Mouse (Mus musculus) midbrain, embryonic 11.5 days (tissue): Measurements from ENCODE around the gene 2410004B18Rik. TPM values are rescaled to one million over a fixed set of nuclear protein-coding genes. Genes with fewer than 3 reads are reported as not detected.
A peak's percentile ranks its signal among the peaks of the same experiment; 100 is the strongest.
"Not testable (repeated sequence)": the region's sequence is repeated elsewhere in the genome, so short reads cannot be mapped to it uniquely, and the experiment has no call there.

Experiments
- ATAC-seq: fragments of 200-750 bp; cut with Nextera tagmentation; 2 replicates; pipeline ENCODE4 v1.8.0; 2017; ENCODE audit warnings: moderate TSS enrichment, moderate library complexity; ENCODE audit not compliant: low FRiP score
- DNase-seq: peaks from one replicate; pipeline ENCODE4 v3.0.0; 2015; ENCODE audit warnings: low spot score; ENCODE audit errors: missing footprints
- H3K27ac ChIP-seq: fragments of 300-500 bp; sonication (generic); 2 replicates; pipeline ENCODE4 v1.5.1; 2014; ENCODE audit warnings: low read depth, low read length
- H3K27me3 ChIP-seq: fragments of 300-500 bp; sonication (generic); 2 replicates; pipeline ENCODE4 v1.6.1; 2014; ENCODE audit warnings: mild to moderate bottlenecking, low read length, moderate library complexity, mixed read lengths; ENCODE audit not compliant: control insufficient read depth, insufficient read depth
- H3K36me3 ChIP-seq: fragments of 300-500 bp; sonication (generic); 2 replicates; pipeline ENCODE4 v1.6.1; 2014; ENCODE audit warnings: mild to moderate bottlenecking, low read length, moderate library complexity, mixed read lengths; ENCODE audit not compliant: control insufficient read depth, insufficient read depth
- H3K4me1 ChIP-seq: fragments of 300-500 bp; sonication (generic); 2 replicates; pipeline ENCODE4 v1.6.1; 2014; ENCODE audit warnings: low read length; ENCODE audit not compliant: control insufficient read depth, insufficient read depth
- H3K4me2 ChIP-seq: fragments of 300-500 bp; sonication (generic); 2 replicates; pipeline ENCODE4 v1.6.1; 2014; ENCODE audit warnings: mild to moderate bottlenecking, moderate library complexity
- H3K4me3 ChIP-seq: fragments of 300-500 bp; sonication (generic); 2 replicates; pipeline ENCODE4 v1.5.1; 2014; ENCODE audit warnings: low read depth, low read length
- H3K9ac ChIP-seq: fragments of 300-500 bp; sonication (generic); 2 replicates; pipeline ENCODE4 v1.6.1; 2014; ENCODE audit warnings: low read length
- H3K9me3 ChIP-seq: fragments of 300-500 bp; sonication (generic); 2 replicates; pipeline ENCODE4 v1.6.1; 2016; ENCODE audit warnings: low read length; ENCODE audit not compliant: control insufficient read depth
- WGBS: fragments of 180-500 bp; shearing (Covaris S2); extraction: QIAGEN DNeasy Blood & Tissue Kit; methylation state at CpG from one replicate; pipeline ENCODE4 v1.1.7; 2014; 5-methylcytosine and 5-hydroxymethylcytosine counted together
- polyA plus RNA-seq: library from polyadenylated mRNA; unstranded; fragments of >200 nt; fragmentation: Nextera tagmentation; extraction: Ambion mirVana; gene quantifications from 2 replicates; pipeline ENCODE4 v1.2.1, GENCODE M21; 2014

The 2410004B18Rik gene
- polyA plus RNA-seq, 1 experiment from 2014 or later, result 63.3 TPM

DNA sequence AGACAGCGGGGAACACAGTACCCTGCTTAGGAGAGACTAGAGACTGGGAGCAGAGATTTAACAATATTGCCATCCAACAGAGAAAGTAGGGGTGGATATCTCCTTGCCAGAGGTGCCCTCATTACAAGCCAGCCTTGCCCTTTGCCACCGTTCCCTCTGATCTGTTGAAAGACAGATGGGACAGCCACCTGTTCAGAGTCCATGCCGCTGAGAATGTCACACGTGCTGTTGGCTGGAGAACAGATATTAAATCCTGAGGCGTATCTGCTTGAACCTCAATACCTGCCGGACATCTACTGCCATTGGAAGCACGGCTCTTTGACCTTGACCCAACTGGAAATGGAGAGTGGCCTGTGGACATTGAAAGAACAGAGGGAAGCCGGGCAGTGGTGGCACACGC lies 31.2 kb upstream of the 2410004B18Rik start:
- ATAC-seq, result no peak

DNA sequence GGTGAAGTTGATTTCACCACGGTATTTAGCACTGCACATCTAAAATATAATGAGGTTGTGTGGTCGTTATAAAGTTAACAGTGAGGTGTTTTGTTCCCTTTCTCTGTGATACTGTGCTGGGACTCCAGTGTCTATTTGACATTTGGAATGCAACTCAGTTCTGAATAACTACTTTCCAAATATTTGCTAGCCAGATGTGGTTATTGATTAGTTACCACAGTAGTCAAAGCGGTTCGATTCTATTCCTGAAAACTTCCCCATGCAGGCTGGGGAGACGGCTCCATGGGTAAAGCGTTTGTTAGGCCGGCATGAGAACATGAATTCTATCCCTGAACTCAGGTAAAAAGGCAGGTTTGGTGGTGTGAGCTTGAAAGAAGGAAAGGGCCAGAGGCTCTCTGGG lies 25.3 kb upstream of the 2410004B18Rik start:
- ATAC-seq, result no peak

More for the DNA sequence above, 31.2 kb upstream of the 2410004B18Rik start:
- Histone ChIP-seq H3K4me2 (no peak overlapping the region), H3K4me3 (no peak overlapping the region), H3K27me3 (no peaks in the 10 kb centered on the region), H3K36me3 (no peaks in the 10 kb centered on the region), H3K4me1 (no peaks in the 10 kb centered on the region), H3K9me3 (no peaks in the 10 kb centered on the region), H3K9ac (no peak overlapping the region), H3K27ac (no peak overlapping the region)
- DNase-seq, result no peak
- WGBS, result 93% methylated on average over 9 of the region's 9 CpGs

DNA sequence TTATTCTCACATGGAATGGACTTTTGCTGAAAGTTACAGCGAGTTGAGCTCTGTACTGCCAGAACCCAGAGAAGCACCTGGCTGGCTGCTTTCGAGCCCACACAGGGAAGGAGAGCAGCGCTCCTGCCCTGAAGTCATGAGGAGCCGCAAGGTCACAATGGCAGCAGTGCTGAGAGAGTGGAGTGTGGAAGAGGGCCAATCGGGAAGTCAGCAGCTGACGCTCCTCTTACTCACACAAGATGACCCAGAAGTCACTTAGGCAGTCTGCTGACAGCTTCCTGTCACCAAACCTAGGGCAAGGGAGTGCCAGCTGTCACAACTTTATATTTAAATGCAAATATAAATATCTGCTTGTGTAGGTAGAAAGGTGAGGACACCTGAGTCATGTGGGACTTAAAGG lies 24.6 kb upstream of the 2410004B18Rik start:
- no peaks in the 10 kb centered on the region for H3K4me1 ChIP-seq
- H3K4me3 ChIP-seq, result no peak overlapping the region
- no peaks in the 10 kb centered on the region for H3K36me3 ChIP-seq
- H3K9ac ChIP-seq, result no peak overlapping the region
- no peak overlapping the region for H3K27ac ChIP-seq
- WGBS, result 90% methylated on average over 6 of the region's 6 CpGs
- no peaks in the 10 kb centered on the region for H3K27me3 ChIP-seq
- no peaks in the 10 kb centered on the region for H3K9me3 ChIP-seq
- DNase-seq (peak; percentile 51), ATAC-seq (no peak)
- H3K4me2 ChIP-seq, result no peak overlapping the region

More for the DNA sequence above, 25.3 kb upstream of the 2410004B18Rik start:
- Histone ChIP-seq H3K27me3 (no peaks in the 10 kb centered on the region), H3K36me3 (no peaks in the 10 kb centered on the region), H3K4me2 (no peak overlapping the region), H3K27ac (no peak overlapping the region), H3K9ac (no peak overlapping the region), H3K4me3 (no peak overlapping the region), H3K4me1 (no peaks in the 10 kb centered on the region), H3K9me3 (no peaks in the 10 kb centered on the region)
- 92% methylated on average over 7 of the region's 7 CpGs for WGBS
- DNase-seq, result peak; percentile 68

DNA sequence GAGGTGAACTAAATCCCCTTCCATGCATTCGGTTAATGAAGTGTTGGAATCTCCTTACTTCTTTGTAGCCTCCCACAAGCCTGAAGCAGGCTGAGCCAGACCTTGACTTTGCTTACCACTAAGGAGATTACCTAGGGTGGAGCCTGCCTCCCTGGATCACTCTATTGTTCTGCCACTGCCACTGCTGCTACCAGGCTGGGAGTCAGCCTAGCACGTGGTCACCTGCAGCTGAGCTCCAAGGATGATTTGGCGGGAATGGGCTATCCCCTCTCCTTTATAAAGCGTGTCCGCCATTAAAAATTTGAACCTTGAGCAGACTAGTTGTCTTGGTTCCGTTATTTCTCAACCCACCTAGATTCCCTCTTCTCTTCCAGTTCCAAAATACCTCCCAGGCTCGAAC lies 23.9 kb upstream of the 2410004B18Rik start:
- H3K4me1 ChIP-seq, H3K4me3 ChIP-seq, H3K27me3 ChIP-seq, H3K9me3 ChIP-seq, H3K36me3 ChIP-seq, H3K9ac ChIP-seq, H3K27ac ChIP-seq, H3K4me2 ChIP-seq, ATAC-seq: not testable (repeated sequence)
- 69% methylated on average over 7 of the region's 7 CpGs for WGBS
- peak; percentile 79 for DNase-seq

DNA sequence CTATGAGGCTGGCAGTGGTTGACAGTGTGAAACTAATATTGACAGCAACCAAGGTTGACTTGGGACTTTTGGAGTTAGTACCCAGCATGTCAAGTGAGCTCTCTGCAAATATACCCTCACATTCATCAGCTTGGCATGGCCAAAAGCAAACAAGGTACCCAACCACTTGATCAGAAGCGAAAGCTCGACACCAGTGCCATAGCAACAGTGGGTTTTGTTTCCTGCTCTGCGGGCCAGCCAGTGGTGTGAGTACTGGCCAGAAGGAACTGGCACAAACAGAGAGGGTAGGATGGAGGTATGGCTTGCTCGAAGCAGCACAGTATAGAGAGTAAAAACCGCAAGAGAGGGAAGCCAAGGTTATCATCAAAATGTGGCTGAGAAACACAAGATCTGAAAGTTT lies 21.4 kb upstream of the 2410004B18Rik start:
- H3K36me3 ChIP-seq, result no peaks in the 10 kb centered on the region
- H3K27ac ChIP-seq, result no peak overlapping the region
- peak; percentile 6 for DNase-seq
- H3K27me3 ChIP-seq, result no peaks in the 10 kb centered on the region
- ATAC-seq, result no peak
- 89% methylated on average over 5 of the region's 5 CpGs for WGBS
- no peaks in the 10 kb centered on the region for H3K9me3 ChIP-seq
- H3K4me2 ChIP-seq, result no peak overlapping the region
- no peak overlapping the region for H3K9ac ChIP-seq
- no peak overlapping the region for H3K4me3 ChIP-seq
- H3K4me1 ChIP-seq, result no peaks in the 10 kb centered on the region

DNA sequence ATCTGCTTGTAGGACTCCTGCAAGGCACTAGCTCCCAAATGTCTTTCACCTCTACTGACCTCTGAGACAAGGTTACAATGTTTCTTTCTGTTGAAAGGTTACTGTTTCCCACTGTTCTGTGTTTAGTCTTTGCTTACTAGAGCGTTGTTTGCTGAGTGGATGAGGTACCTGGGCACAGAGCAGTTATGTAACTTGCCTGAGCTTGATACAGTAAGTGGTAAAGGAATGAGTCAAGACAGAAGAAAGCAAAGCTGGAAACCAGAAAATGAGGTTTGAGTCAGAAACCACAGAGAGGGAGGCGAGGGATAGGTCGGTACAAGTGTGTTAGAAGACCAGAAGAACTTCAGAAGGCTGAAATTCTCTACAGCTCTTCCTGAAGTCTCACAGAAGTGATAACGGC lies 21.0 kb upstream of the 2410004B18Rik start:
- Histone ChIP-seq H3K27me3 (no peaks in the 10 kb centered on the region), H3K9ac (no peak overlapping the region), H3K27ac (no peak overlapping the region), H3K4me2 (no peak overlapping the region), H3K4me3 (no peak overlapping the region), H3K4me1 (no peaks in the 10 kb centered on the region), H3K36me3 (no peaks in the 10 kb centered on the region), H3K9me3 (no peaks in the 10 kb centered on the region)
- DNase-seq (peak; percentile 35), ATAC-seq (no peak)
- 93% methylated on average over 4 of the region's 4 CpGs for WGBS

DNA sequence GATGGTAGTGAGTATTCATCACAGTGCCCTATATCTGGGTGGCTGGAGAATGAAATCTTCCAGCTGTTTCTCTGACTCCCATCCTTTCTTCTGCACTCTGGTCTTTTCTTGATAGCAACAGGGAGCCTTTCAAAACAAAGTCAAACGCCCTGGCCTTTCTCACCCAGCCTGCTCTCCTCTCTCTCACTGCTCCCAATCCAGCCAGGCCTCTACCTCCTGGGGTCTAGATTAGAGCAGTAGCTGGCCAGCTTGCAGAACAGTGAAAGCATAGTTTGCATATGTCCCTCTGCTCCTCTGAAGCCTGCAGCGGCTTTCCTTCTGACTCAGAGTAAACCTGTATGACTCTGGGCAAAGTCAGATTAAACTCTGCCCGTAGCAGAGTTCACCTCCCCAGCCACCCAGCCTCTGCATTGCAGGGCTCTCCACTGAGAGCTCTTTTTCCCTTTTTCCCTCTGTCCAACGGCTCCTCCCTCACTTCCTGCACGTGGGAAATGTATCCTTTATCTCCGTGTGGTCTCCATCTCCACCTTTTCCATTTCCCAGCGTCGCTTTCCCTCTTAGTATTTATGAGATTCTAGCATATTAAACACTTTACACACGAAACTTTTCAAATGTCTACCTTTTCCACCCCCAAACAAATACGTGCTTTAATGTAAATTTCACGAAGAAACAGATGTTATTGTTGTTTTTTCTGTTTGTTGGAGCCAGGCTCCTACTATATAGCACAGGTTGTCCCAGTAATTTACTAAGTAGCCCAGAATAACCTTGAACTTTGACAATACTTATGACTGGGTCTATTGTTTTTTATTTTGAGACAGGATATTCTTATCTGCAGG lies 15.6 kb upstream of the 2410004B18Rik start, which contains the start of gene Bcl10:
Gene Bcl10 (plus strand): TSS at position 786 of the 836 bp plus-strand sequence.
- DNase-seq (peak; percentile 77), ATAC-seq (no peak)
- Histone ChIP-seq H3K9me3 (no peaks in the 10 kb centered on the region), H3K9ac (peak within 1 kb of the TSS; percentile 46), H3K27ac (no peak within 1 kb of the TSS), H3K27me3 (no peaks in the 10 kb centered on the region), H3K4me3 (peak within 1 kb of the TSS; percentile 84), H3K4me2 (peak within 1 kb of the TSS; percentile 52), H3K4me1 (peaks cover 7% of the 10 kb centered on the region), H3K36me3 (no peaks in the 10 kb centered on the region)
- 30% methylated on average over 11 of the region's 11 CpGs for WGBS

DNA sequence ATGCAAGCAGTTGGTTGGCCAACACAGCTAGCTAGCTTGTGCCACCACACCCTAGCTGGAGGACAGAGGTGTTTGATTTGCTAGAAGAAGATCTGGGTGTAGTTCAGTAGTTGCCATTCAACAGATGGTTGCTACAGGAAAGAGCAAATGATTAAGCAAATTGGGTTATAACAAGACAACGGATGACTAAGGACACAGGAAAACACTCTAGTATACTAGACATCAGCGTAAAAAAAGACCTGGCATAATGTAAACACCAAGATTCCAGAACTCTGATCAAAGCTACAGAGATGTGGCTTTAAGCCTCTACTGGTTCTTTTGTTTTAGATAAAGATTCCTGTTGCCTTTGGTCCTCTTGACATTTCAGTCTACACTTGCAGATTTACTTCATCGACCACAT lies 14.8 kb upstream of the 2410004B18Rik start:
- Histone ChIP-seq H3K4me3 (no peak overlapping the region), H3K9ac (no peak overlapping the region), H3K4me1 (peaks cover 7% of the 10 kb centered on the region), H3K27ac (no peak overlapping the region), H3K9me3 (no peaks in the 10 kb centered on the region), H3K4me2 (no peak overlapping the region), H3K27me3 (no peaks in the 10 kb centered on the region), H3K36me3 (no peaks in the 10 kb centered on the region)
- ATAC-seq, result no peak
- 78% methylated on average over 3 of the region's 3 CpGs for WGBS
- DNase-seq, result peak; percentile 78

DNA sequence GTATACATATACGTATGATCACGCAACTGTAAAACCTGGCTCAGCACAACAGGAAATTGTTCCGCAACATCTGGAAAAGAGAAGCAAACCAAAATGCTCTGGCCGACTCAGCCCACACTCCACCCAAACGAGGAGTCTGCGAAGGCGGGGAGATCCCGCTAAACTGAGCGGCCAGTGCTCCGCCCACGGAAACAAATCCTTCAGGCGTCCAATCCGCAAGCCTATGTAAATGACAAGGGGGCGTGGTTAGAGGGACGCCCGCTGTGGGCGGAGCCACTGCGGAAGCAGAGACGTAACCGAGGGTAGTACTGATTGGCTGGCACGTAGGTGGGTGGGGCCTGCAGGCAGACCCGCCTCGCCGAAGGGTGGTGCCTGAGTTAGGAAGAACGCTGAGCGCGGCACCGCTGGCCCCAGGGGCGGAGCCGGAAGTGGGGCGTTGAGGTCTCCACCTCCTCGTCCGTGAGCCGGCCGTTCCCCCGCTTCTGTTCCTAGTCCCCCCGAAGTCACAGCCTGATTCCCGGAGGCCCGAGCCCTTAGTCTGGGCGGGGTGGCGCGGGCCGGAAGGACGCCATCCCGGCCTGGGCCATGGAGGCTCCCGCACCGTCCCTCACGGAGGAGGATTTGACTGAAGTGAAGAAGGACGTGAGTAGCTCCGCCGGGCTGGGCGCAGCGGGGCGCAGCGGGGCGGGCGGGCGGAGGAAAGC lies 13.8 kb upstream of the 2410004B18Rik start:
- peak; percentile 100 for ATAC-seq
- Histone ChIP-seq H3K9me3 (no peaks in the 10 kb centered on the region), H3K4me1 (peaks cover 7% of the 10 kb centered on the region), H3K36me3 (no peaks in the 10 kb centered on the region), H3K27me3 (no peaks in the 10 kb centered on the region), H3K4me2 (peak overlapping the region; percentile 78), H3K27ac (peak overlapping the region; percentile 82), H3K9ac (peak overlapping the region; percentile 83), H3K4me3 (peak overlapping the region; percentile 84)
- DNase-seq, result peak; percentile 99
- under 1% methylated on average over 58 of the region's 58 CpGs for WGBS
